Mouse (Mus musculus) bone marrow macrophage, adult 2 months (primary cell): ENCODE results near the gene Dctn3.

ENCODE experiments used
- CTCF ChIP-seq: IDR thresholded peaks from 2 replicates; pipeline ENCODE4 v1.5.1; 2012; ENCODE audit warnings: low read depth, mild to moderate bottlenecking, low read length, moderate library complexity
- POLR2A ChIP-seq: IDR thresholded peaks from 2 replicates; pipeline ENCODE4 v1.6.1; 2012; ENCODE audit warnings: mild to moderate bottlenecking, low read depth, low read length, borderline replicate concordance

GRCm38 (mm10) chr4:41754797-41755337 is 31.9 kb upstream of the Dctn3 start, which contains the start of gene Galt:
- TF ChIP-seq POLR2A (no peak), CTCF (no peak)
